Mouse (Mus musculus): ENCODE measurements at regions not wholly inside any gene's neighbourhood (a gene's known extent, or its start where the extent isn't known, plus 50 kb on each side); places are given as distances from the start of the nearest gene placed in this dataset.

- TF ChIP-seq CTCF (IDR thresholded peaks at IDR 0.05; ENCODE audit: low read depth, low read length), result no peak
- no peak for TF ChIP-seq GATA2 (IDR thresholded peaks at IDR 0.05; ENCODE audit: borderline replicate concordance, low read depth, low read length)
Measured at GRCm38 (mm10) chr12:26567435-26567834, 98.4 kb downstream of the Cmpk2 start.
